Mouse (Mus musculus) erythroblast, embryonic 14.5 days (primary cell): ENCODE data around the gene Gm3476.
"Not testable (repeated sequence)": the region's sequence is repeated elsewhere in the genome, so short reads cannot be mapped to it uniquely, and the experiment has no call there.

Experiments used
- GATA1 ChIP-seq: IDR thresholded peaks from 2 replicates; pipeline ENCODE4 v1.6.1; 2012; ENCODE audit warnings: low read length, inconsistent platforms, mixed read lengths
- TAL1 ChIP-seq: IDR thresholded peaks from 3 replicates; pipeline ENCODE4 v1.6.1; 2012; ENCODE audit warnings: low read length, inconsistent platforms, mixed read lengths

GRCm38 (mm10) chr14:6107500-6107899 is 18.1 kb downstream of the Gm3476 start:
- not testable (repeated sequence) for TF ChIP-seq GATA1, TAL1
